Mouse (Mus musculus) ES-E14 (cell line): ENCODE measurements around the gene Gm44596. TPM values are rescaled to one million over a fixed set of nuclear protein-coding genes. Genes with fewer than 3 reads are reported as not detected.

Experiments used
- DNase-seq: peaks from one replicate; pipeline ENCODE4 v3.0.0-alpha.2; 2013; ENCODE audit warnings: low read depth, low spot score
- H3K27ac ChIP-seq: 2 replicates; pipeline ENCODE4 v1.5.1; 2012; ENCODE audit warnings: low read depth, mild to moderate bottlenecking, low read length, moderate library complexity, mixed read lengths; ENCODE audit not compliant: poor library complexity, insufficient read depth, severe bottlenecking
- H3K36me3 ChIP-seq: 2 replicates; pipeline ENCODE4 v1.6.1; 2012; ENCODE audit warnings: mild to moderate bottlenecking, low read length, moderate library complexity, mixed read lengths; ENCODE audit not compliant: control insufficient read depth, poor library complexity, insufficient read depth, severe bottlenecking
- H3K4me1 ChIP-seq, 2 experiments: fragments of 150-350 bp in 1 of 2; sonication (generic) in 1 of 2; 2 replicates each; pipeline ENCODE4 v1.6.1; 2012; ENCODE audit warnings: low read length in 2 of 2, mild to moderate bottlenecking in 1 of 2, mixed read lengths in 1 of 2; ENCODE audit not compliant: control insufficient read depth in 2 of 2, insufficient read depth in 2 of 2, poor library complexity in 1 of 2
- H3K4me3 ChIP-seq, 2 experiments: fragments of 150-350 bp in 1 of 2; sonication (generic) in 1 of 2; 2 replicates each; pipeline ENCODE4 v1.5.1; 2012; ENCODE audit warnings: low read length in 2 of 2, low read depth in 1 of 2, mild to moderate bottlenecking in 1 of 2, mixed read lengths in 1 of 2; ENCODE audit not compliant: insufficient read depth in 1 of 2, poor library complexity in 1 of 2, severe bottlenecking in 1 of 2
- H3K9ac ChIP-seq: 2 replicates; pipeline ENCODE4 v1.6.1; 2012; ENCODE audit warnings: low read depth, mild to moderate bottlenecking, low read length, mixed read lengths; ENCODE audit not compliant: poor library complexity, insufficient read depth, severe bottlenecking
- H3K9me3 ChIP-seq: fragments of 150-350 bp; sonication (generic); 2 replicates; pipeline ENCODE4 v1.6.1; 2012; ENCODE audit warnings: low read depth, mild to moderate bottlenecking, low read length; ENCODE audit not compliant: control insufficient read depth, insufficient read depth
- CHD2 ChIP-seq: IDR thresholded peaks from 2 replicates; pipeline ENCODE4 v1.6.1; 2014; ENCODE audit warnings: mild to moderate bottlenecking, low read depth, low read length, inconsistent platforms
- HCFC1 ChIP-seq: IDR thresholded peaks from 2 replicates; pipeline ENCODE4 v1.6.1; 2012; ENCODE audit warnings: low read length, inconsistent platforms, borderline replicate concordance; ENCODE audit not compliant: insufficient read depth
- ZC3H11A ChIP-seq: IDR thresholded peaks from 2 replicates; pipeline ENCODE4 v1.6.1; 2012; ENCODE audit warnings: low read depth, mild to moderate bottlenecking, inconsistent platforms, low read length, borderline replicate concordance
- ZNF384 ChIP-seq: IDR thresholded peaks from 2 replicates; pipeline ENCODE4 v1.6.1; 2012; ENCODE audit warnings: low read depth, low read length, inconsistent platforms
- in situ Hi-C, 2 experiments: fragments of 600-800 bp; cut with MboI; formaldehyde crosslinking; loops; one replicate each; pipeline ENCODE4 v1.15.1; 2025; ENCODE audit warnings: low sequenced_read_pairs in 2 of 2, inconsistent platforms in 1 of 2; ENCODE audit not compliant: unreplicated experiment in 2 of 2
- total RNA-seq: library from RNA; depleted of rRNA; stranded (reverse); fragments of 300-350 nt; gene quantifications from 2 replicates; pipeline ENCODE4 v1.2.3, GENCODE M21; 2012

Gm44596 gene
- total RNA-seq, 1 experiment: not detected

DNA sequence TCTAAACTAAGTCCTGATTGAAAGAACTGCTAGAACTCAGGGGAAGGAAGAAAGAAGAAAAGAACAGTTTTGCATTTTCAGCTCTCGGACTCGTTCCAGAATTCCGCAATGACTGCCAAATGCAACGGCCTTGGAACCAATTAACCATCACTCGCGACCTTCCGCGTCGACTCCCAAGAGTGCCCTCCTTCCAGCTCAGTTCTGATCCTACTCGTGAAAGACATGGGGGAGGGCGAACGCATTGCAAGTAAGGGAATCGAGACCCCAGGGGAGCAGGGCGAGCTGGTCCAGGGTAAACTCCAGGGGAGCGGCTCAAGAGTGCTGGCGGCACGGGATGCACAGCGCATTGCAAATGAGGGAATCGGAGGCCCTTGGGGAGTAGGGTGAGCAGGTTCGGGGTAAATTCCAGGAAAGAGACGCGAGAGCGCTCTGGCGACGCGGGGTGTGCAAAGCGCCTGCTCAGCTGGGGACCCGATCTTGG lies 20.1 kb upstream of the Gm44596 start:
- Histone ChIP-seq H3K9me3 (no peaks in the 10 kb centered on the region), H3K4me3 (peak overlapping the region; percentile 72 to 77), H3K36me3 (peaks cover 25% of the 10 kb centered on the region), H3K4me1 (peaks cover 0 to 14% of the 10 kb centered on the region in 2 experiments; a peak in 2 of 4 replicates), H3K9ac (peak overlapping the region; percentile 80), H3K27ac (peak overlapping the region; percentile 71)
- DNase-seq: peak; percentile 53
- in situ Hi-C loops: no loop called here
- TF ChIP-seq ZNF384 (no peak), CHD2 (no peak), ZC3H11A (no peak), HCFC1 (no peak)

DNA sequence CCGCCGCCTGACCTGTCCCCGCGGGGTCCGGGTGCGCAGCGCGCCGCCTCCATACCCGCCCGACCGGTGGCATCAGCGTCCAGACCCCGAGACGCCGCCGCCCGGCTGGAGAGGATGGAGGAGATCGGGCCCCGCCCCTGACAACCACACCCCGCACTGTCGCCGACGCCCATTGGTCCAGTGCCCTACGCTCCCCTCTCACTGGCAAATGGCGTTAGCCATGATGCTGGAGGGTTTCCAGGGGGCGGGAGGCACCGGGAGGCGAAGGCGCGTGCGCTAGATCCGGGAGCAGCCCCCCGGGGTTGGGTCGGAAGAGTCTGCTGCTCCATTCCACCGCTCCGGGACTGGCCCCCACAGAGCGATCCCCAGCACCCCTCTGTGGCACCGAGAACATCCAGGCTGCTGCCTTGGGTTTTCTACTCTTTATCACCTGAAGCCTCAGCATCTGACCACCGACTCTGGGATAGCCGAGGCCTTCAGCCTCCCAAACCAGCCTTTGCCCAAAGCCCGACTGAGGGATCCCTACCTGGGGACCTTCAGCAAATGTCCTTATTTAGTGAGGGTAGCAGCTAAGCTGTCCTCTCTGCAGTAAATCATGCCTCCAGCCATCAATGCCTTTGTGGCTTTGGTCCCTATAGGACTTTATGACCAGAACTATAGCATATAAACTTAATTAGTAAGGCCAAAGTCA lies 19.4 kb upstream of the Gm44596 start, which contains the start of gene Tulp3:
TSS of gene Tulp3 (minus strand) at position 126 of the 691 bp plus-strand sequence.
- no peaks in the 10 kb centered on the region for H3K9me3 ChIP-seq
- H3K9ac ChIP-seq: peak within 1 kb of the TSS; percentile 80
- peak within 1 kb of the TSS; percentile 71 for H3K27ac ChIP-seq
- peaks cover 0 to 14% of the 10 kb centered on the region in 2 experiments; a peak in 2 of 4 replicates for H3K4me1 ChIP-seq
- TF ChIP-seq CHD2: peak; percentile 83
- TF ChIP-seq ZC3H11A: no peak
- TF ChIP-seq HCFC1: peak; percentile 53; the same call in 1 of the 2 replicates
- no peak for TF ChIP-seq ZNF384
- H3K36me3 ChIP-seq: peaks cover 20% of the 10 kb centered on the region
- peak; percentile 92 for DNase-seq
- in situ Hi-C loops: no loop called here
- peak within 1 kb of the TSS; percentile 72 to 77 for H3K4me3 ChIP-seq

DNA sequence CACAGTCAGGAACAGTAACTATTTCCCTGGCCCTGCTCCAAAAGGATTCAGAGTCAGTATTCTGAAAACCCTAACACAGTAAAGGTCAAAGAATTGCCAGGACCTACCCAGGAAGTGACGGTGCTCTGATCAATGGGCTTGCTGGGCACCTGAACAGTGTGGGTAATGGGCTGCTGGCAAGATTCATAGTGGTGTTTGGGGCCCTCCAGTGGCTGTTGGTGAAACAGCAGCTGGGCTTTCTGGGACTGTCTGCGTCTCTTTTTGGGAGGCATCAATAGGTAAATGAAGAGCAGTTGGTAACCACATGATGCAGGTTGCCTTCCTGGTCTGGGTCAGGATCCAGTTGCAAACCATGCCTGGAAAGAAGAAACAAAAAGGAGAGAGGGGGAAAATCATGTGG lies 16.3 kb upstream of the Gm44596 start:
- in situ Hi-C loops: no loop called here
- peaks cover 16% of the 10 kb centered on the region for H3K36me3 ChIP-seq
- peak; percentile 61 for DNase-seq
- H3K4me3 ChIP-seq: no peak overlapping the region
- peaks cover 1 to 15% of the 10 kb centered on the region in 2 experiments; a peak in 2 of 4 replicates for H3K4me1 ChIP-seq
- no peak overlapping the region for H3K9ac ChIP-seq
- no peak overlapping the region for H3K27ac ChIP-seq
- H3K9me3 ChIP-seq: no peaks in the 10 kb centered on the region
- peak; percentile 83; the same call in 1 of the 2 replicates for TF ChIP-seq ZC3H11A
- TF ChIP-seq HCFC1: no peak

DNA sequence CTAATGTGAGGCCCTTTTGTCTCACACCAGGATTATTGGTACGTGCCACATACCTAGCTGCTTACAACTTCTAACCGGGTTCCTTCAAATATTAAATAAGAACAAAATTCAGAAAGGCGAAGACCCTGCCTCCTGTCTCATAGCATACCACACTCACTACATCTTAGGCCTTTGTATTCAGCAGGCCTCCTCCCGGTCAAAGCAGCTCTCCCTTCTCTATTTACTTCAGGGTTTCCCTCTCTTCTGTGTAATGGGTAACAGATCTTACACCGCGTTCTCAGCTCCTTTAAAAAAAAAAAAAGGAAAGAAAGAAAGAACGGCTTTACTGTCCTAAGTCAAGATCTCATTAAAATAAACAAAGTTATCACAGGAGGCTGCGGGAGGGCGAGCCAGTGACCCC lies 13.4 kb upstream of the Gm44596 start:
- Histone ChIP-seq H3K36me3 (peaks cover 23% of the 10 kb centered on the region), H3K4me1 (peaks cover 1 to 22% of the 10 kb centered on the region in 2 experiments; a peak in 2 of 4 replicates), H3K27ac (peak overlapping the region; percentile 69; the same call in 1 of the 2 replicates), H3K9me3 (no peaks in the 10 kb centered on the region), H3K4me3 (peak overlapping the region; percentile 94 to 95), H3K9ac (peak overlapping the region; percentile 93)
- no peak for DNase-seq
- TF ChIP-seq ZC3H11A: no peak
- TF ChIP-seq HCFC1: no peak
- in situ Hi-C loops: no loop called here
